Mouse (Mus musculus) MEL (cell line): ENCODE measurements around the gene Rhd. TPM values are rescaled to one million over a fixed set of nuclear protein-coding genes. Genes with fewer than 3 reads are reported as not detected.

Source experiments
- DNase-seq: peaks from one replicate; pipeline ENCODE4 v3.0.0; 2011; ENCODE audit warnings: low read depth, low spot score
- H3K27ac ChIP-seq: 2 replicates; pipeline ENCODE4 v1.5.1; 2012; ENCODE audit warnings: low read depth, mild to moderate bottlenecking, control low read depth, low read length, moderate library complexity; ENCODE audit not compliant: control insufficient read depth
- H3K27me3 ChIP-seq, 2 experiments: fragments of 150-350 bp in 1 of 2; sonication (generic) in 1 of 2; 2 replicates each; pipeline ENCODE4 v1.6.1; 2012; ENCODE audit warnings: low read length in 2 of 2, mild to moderate bottlenecking in 2 of 2, improper control_type of control experiment in 1 of 2, moderate library complexity in 1 of 2; ENCODE audit not compliant: insufficient read depth in 2 of 2, control insufficient read depth in 1 of 2
- H3K36me3 ChIP-seq, 2 experiments: 2 replicates each; pipeline ENCODE4 v1.6.1; 2012 to 2014; ENCODE audit warnings: low read length in 2 of 2, improper control_type of control experiment in 1 of 2, inconsistent platforms in 1 of 2, mild to moderate bottlenecking in 1 of 2; ENCODE audit not compliant: insufficient read depth in 2 of 2, control insufficient read depth in 1 of 2
- H3K4me1 ChIP-seq, 2 experiments: fragments of 150-350 bp in 1 of 2; sonication (generic) in 1 of 2; 2 replicates each; pipeline ENCODE4 v1.6.1; 2012; ENCODE audit warnings: low read length in 2 of 2, improper control_type of control experiment in 1 of 2, mild to moderate bottlenecking in 1 of 2; ENCODE audit not compliant: insufficient read depth in 2 of 2, control insufficient read depth in 1 of 2
- H3K4me3 ChIP-seq, 2 experiments: fragments of 150-350 bp in 1 of 2; sonication (generic) in 1 of 2; 2 replicates each; pipeline ENCODE4 v1.5.1; 2012; ENCODE audit warnings: low read depth in 2 of 2, low read length in 2 of 2, mild to moderate bottlenecking in 2 of 2, moderate library complexity in 2 of 2, control low read depth in 1 of 2, improper control_type of control experiment in 1 of 2; ENCODE audit not compliant: control insufficient read depth in 1 of 2, insufficient read depth in 1 of 2
- H3K79me2 ChIP-seq: 2 replicates; pipeline ENCODE4 v1.6.1; 2012; ENCODE audit warnings: mild to moderate bottlenecking, low read length, moderate library complexity; ENCODE audit not compliant: control insufficient read depth, poor library complexity, insufficient read depth
- H3K9ac ChIP-seq: 2 replicates; pipeline ENCODE4 v1.6.1; 2012; ENCODE audit warnings: low read depth, mild to moderate bottlenecking, control low read depth, low read length, moderate library complexity; ENCODE audit not compliant: control insufficient read depth, poor library complexity, severe bottlenecking
- H3K9me3 ChIP-seq: fragments of 150-350 bp; sonication (generic); replicated peaks from 2 replicates; pipeline ENCODE4 v1.6.1; 2012; ENCODE audit warnings: mild to moderate bottlenecking, low read length, improper control_type of control experiment, moderate library complexity; ENCODE audit not compliant: insufficient read depth
- BHLHE40 ChIP-seq: IDR thresholded peaks from 2 replicates; pipeline ENCODE4 v1.6.1; 2012; ENCODE audit warnings: low read depth, mild to moderate bottlenecking, inconsistent platforms, low read length, improper control_type of control experiment, borderline replicate concordance
- CHD1 ChIP-seq: IDR thresholded peaks from 2 replicates; pipeline ENCODE4 v1.6.1; 2012; ENCODE audit warnings: low read depth, mild to moderate bottlenecking, inconsistent platforms, low read length, improper control_type of control experiment
- CHD2 ChIP-seq: IDR thresholded peaks from 2 replicates; pipeline ENCODE4 v1.6.1; 2011; ENCODE audit warnings: low read length, improper control_type of control experiment
- CTCF ChIP-seq, 3 experiments: IDR thresholded peaks in 2 of 3; conservative IDR thresholded peaks in 1 of 3; 2 replicates each; pipeline ENCODE4 v1.5.1; 2011 to 2012; ENCODE audit warnings: low read length in 3 of 3, low read depth in 2 of 3, mild to moderate bottlenecking in 2 of 3, improper control_type of control experiment in 1 of 3, inconsistent platforms in 1 of 3, mixed read lengths in 1 of 3, moderate library complexity in 1 of 3; ENCODE audit not compliant: control insufficient read depth in 1 of 3, insufficient read depth in 1 of 3, poor library complexity in 1 of 3, severe bottlenecking in 1 of 3
- E2F4 ChIP-seq: IDR thresholded peaks from 2 replicates; pipeline ENCODE4 v1.6.1; 2011; ENCODE audit warnings: low read depth, low read length, improper control_type of control experiment, borderline replicate concordance
- EP300 ChIP-seq, 2 experiments: IDR thresholded peaks; 2 replicates each; pipeline ENCODE4 v1.6.1; 2011; ENCODE audit warnings: improper control_type of control experiment in 2 of 2, low read length in 2 of 2, low read depth in 1 of 2, mild to moderate bottlenecking in 1 of 2
- GABPA ChIP-seq: IDR thresholded peaks from 2 replicates; pipeline ENCODE4 v1.6.1; 2012; ENCODE audit warnings: low read depth, mild to moderate bottlenecking, inconsistent platforms, low read length, improper control_type of control experiment, moderate library complexity
- HCFC1 ChIP-seq: IDR thresholded peaks from 2 replicates; pipeline ENCODE4 v1.6.1; 2012; ENCODE audit warnings: low read depth, mild to moderate bottlenecking, inconsistent platforms, low read length, improper control_type of control experiment, moderate library complexity
- JUND ChIP-seq: IDR thresholded peaks from 2 replicates; pipeline ENCODE4 v1.6.1; 2011; ENCODE audit warnings: low read depth, mild to moderate bottlenecking, improper control_type of control experiment, low read length
- KAT2A ChIP-seq: conservative IDR thresholded peaks from 2 replicates; pipeline ENCODE4 v1.6.1; 2012; ENCODE audit warnings: low read depth, low read length, improper control_type of control experiment, inconsistent platforms
- MAZ ChIP-seq: IDR thresholded peaks from 2 replicates; pipeline ENCODE4 v1.6.1; 2012; ENCODE audit warnings: low read depth, mild to moderate bottlenecking, inconsistent platforms, low read length, improper control_type of control experiment
- MXI1 ChIP-seq: IDR thresholded peaks from 2 replicates; pipeline ENCODE4 v1.6.1; 2011; ENCODE audit warnings: mild to moderate bottlenecking, low read depth, low read length, improper control_type of control experiment
- NELFE ChIP-seq: IDR thresholded peaks from 2 replicates; pipeline ENCODE4 v1.6.1; 2011; ENCODE audit warnings: low read depth, low read length, improper control_type of control experiment
- POLR2A ChIP-seq, 2 experiments: IDR thresholded peaks; 2 replicates each; pipeline ENCODE4 v1.6.1; 2011 to 2012; ENCODE audit warnings: low read length in 2 of 2, mild to moderate bottlenecking in 2 of 2, control low read depth in 1 of 2, improper control_type of control experiment in 1 of 2, low read depth in 1 of 2, moderate library complexity in 1 of 2; ENCODE audit not compliant: control insufficient read depth in 1 of 2, insufficient read depth in 1 of 2, poor library complexity in 1 of 2
- POLR2AphosphoS2 ChIP-seq: IDR thresholded peaks from 2 replicates; pipeline ENCODE4 v1.6.1; 2011; ENCODE audit warnings: low read length, improper control_type of control experiment
- SIN3A ChIP-seq: IDR thresholded peaks from 2 replicates; pipeline ENCODE4 v1.6.1; 2012; ENCODE audit warnings: low read length, improper control_type of control experiment, inconsistent platforms
- SMC3 ChIP-seq: IDR thresholded peaks from 2 replicates; pipeline ENCODE4 v1.6.1; 2011; ENCODE audit warnings: low read depth, low read length, improper control_type of control experiment
- TAL1 ChIP-seq: IDR thresholded peaks from 2 replicates; pipeline ENCODE4 v1.6.1; 2012; ENCODE audit warnings: mild to moderate bottlenecking, inconsistent platforms, low read length, moderate library complexity, mixed read lengths
- TBP ChIP-seq: IDR thresholded peaks from 2 replicates; pipeline ENCODE4 v1.8.0; 2011; ENCODE audit warnings: low read depth, low read length, improper control_type of control experiment
- TCF12 ChIP-seq: IDR thresholded peaks from 2 replicates; pipeline ENCODE4 v1.6.1; 2014; ENCODE audit warnings: low read depth, mild to moderate bottlenecking, inconsistent platforms, low read length, improper control_type of control experiment, moderate library complexity
- UBTF ChIP-seq: IDR thresholded peaks from 2 replicates; pipeline ENCODE4 v1.6.1; 2012; ENCODE audit warnings: low read depth, mild to moderate bottlenecking, inconsistent platforms, low read length, improper control_type of control experiment, moderate library complexity, borderline replicate concordance; ENCODE audit not compliant: insufficient read depth
- USF1 ChIP-seq: IDR thresholded peaks from 2 replicates; pipeline ENCODE4 v1.6.1; 2014; ENCODE audit warnings: low read depth, mild to moderate bottlenecking, inconsistent platforms, low read length, improper control_type of control experiment, moderate library complexity
- ZKSCAN1 ChIP-seq: IDR thresholded peaks from 2 replicates; pipeline ENCODE4 v1.6.1; 2012; ENCODE audit warnings: low read depth, mild to moderate bottlenecking, inconsistent platforms, low read length, improper control_type of control experiment, moderate library complexity
- polyA plus RNA-seq, 2 experiments: library from polyadenylated mRNA; stranded (reverse) in 1 of 2; unstranded in 1 of 2; fragments of >175 nt in 1 of 2; fragments of >200 nt in 1 of 2; gene quantifications; 2 replicates each; pipeline versions ENCODE4 v1.2.1 to v1.2.4; 2012; ENCODE audit warnings: low replicate concordance in 2 of 2, low read depth in 1 of 2; ENCODE audit not compliant: insufficient read length in 2 of 2, insufficient read depth in 1 of 2, missing spikeins in 1 of 2
- total RNA-seq: library from RNA; depleted of rRNA; stranded (reverse); fragments of 300-350 nt; gene quantifications from 2 replicates; pipeline ENCODE4 v1.2.3, GENCODE M21; 2012

Rhd gene
- total and polyA plus RNA-seq, 3 experiments, result 49.9 to 176 TPM; not detected in 1

GRCm38 (mm10) chr4:134883808-134884207 lies 19.5 kb downstream of the Rhd start:
- no peaks in the 10 kb centered on the region for H3K4me1 ChIP-seq
- H3K9me3 ChIP-seq, result no peaks in the 10 kb centered on the region
- H3K27me3 ChIP-seq, result no peaks in the 10 kb centered on the region
- no peak overlapping the region for H3K9ac ChIP-seq
- H3K27ac ChIP-seq, result no peak overlapping the region
- no peaks in the 10 kb centered on the region for H3K79me2 ChIP-seq
- no peak for DNase-seq
- H3K4me3 ChIP-seq, result no peak overlapping the region
- H3K36me3 ChIP-seq, result no peaks in the 10 kb centered on the region
- TF ChIP-seq TBP (no peak), GABPA (no peak), HCFC1 (no peak), CHD2 (no peak), KAT2A (no peak), SIN3A (no peak), UBTF (no peak), MAZ (no peak), NELFE (no peak), JUND (no peak), MXI1 (no peak), BHLHE40 (no peak)

GRCm38 (mm10) chr4:134884364-134884763 lies 20.0 kb downstream of the Rhd start:
- H3K27ac ChIP-seq, result no peak overlapping the region
- H3K27me3 ChIP-seq, result no peaks in the 10 kb centered on the region
- no peak for TF ChIP-seq SIN3A
- TF ChIP-seq TBP, result no peak
- TF ChIP-seq ZKSCAN1, result no peak
- TF ChIP-seq POLR2AphosphoS2, result no peak
- TF ChIP-seq UBTF, result no peak
- no peak for TF ChIP-seq SMC3
- TF ChIP-seq USF1, result no peak
- TF ChIP-seq MXI1, result no peak
- no peak for TF ChIP-seq CTCF (IDR thresholded peaks at IDR 0.05 in 2 of 3, conservative IDR thresholded peaks at IDR 0.05 in 1 of 3; ENCODE audit: control insufficient read depth in 1 of 3, insufficient read depth in 1 of 3, low read depth in 2 of 3, low read length in 3 of 3, poor library complexity in 1 of 3, severe bottlenecking in 1 of 3)
- no peak for TF ChIP-seq EP300 (IDR thresholded peaks at IDR 0.05; ENCODE audit: low read depth in 1 of 2, low read length in 2 of 2)
- TF ChIP-seq TAL1, result no peak
- no peak for TF ChIP-seq POLR2A (IDR thresholded peaks at IDR 0.05; ENCODE audit: control insufficient read depth in 1 of 2, insufficient read depth in 1 of 2, low read depth in 1 of 2, low read length in 2 of 2, poor library complexity in 1 of 2)
- no peak for TF ChIP-seq BHLHE40
- no peak for TF ChIP-seq CHD1
- no peak for TF ChIP-seq TCF12
- no peak for TF ChIP-seq E2F4
- TF ChIP-seq GABPA, result no peak
- no peak for TF ChIP-seq CHD2
- TF ChIP-seq MAZ, result no peak
- no peak overlapping the region for H3K9ac ChIP-seq
- H3K9me3 ChIP-seq, result no peaks in the 10 kb centered on the region
- no peaks in the 10 kb centered on the region for H3K4me1 ChIP-seq
- no peaks in the 10 kb centered on the region for H3K36me3 ChIP-seq
- DNase-seq, result no peak
- no peak overlapping the region for H3K4me3 ChIP-seq
- no peaks in the 10 kb centered on the region for H3K79me2 ChIP-seq
